Mouse (Mus musculus) layer of hippocampus, postnatal 14 days (tissue): ENCODE data around the gene Mettl4. TPM values are rescaled to one million over a fixed set of nuclear protein-coding genes. Genes with fewer than 3 reads are reported as not detected.

ENCODE experiments used
- DNase-seq, 2 experiments: peaks; one replicate each; pipeline ENCODE4 v3.0.0; 2021 to 2022; ENCODE audit warnings: low spot score in 2 of 2, mixed read lengths in 1 of 2
- long read RNA-seq, 2 experiments: library from polyadenylated mRNA; stranded (forward); transcript quantifications; one replicate each; pipeline ENCODE4 v2.0.0; 2021
- total RNA-seq, 2 experiments: library from RNA; stranded (reverse); gene quantifications; 2 replicates each; pipeline ENCODE4 v1.2.3; 2021

The Mettl4 gene
- total RNA-seq, result 10 to 100 TPM; 14.2 to 16.2 TPM
- long read RNA-seq, experiment 1, partial matches to known transcripts, result 0 of 5 reads
- long read RNA-seq, experiment 1, other reads (novel, unspliced or antisense), result 5 of 5 reads
- long read RNA-seq, experiment 2, partial matches to known transcripts, result 2 of 11 reads
- long read RNA-seq, experiment 2, other reads (novel, unspliced or antisense), result 8 of 11 reads

DNA sequence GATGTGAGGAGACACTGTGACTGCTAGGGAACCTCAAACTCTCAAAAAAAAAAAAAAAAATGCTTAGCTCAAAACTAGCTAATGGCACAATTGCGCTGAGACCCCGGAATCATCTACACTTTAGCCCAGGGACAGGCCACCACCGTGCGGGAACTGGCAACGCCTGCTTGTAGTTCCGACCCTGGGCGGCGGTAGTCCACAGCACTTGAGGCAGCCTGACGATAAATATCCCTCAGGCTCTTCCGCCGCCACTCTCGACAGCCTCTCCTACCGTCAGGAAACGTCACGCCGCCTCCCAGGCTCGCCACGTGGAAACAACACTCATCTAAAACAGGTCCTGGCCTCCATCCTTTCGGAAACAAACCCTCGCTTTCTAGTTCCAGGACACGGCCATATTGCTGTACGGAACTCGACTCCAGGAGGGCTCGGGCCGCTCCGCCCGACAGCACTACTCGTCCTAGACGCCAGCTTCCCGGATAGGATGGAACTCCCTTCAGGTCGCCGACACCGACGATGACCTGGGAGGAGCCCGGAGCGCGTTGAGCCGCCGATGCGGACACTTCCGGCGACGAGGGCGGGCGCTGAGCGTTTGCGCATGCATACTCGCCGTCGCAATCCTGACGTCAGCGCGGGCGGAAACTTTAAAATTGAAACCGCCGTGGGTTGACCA lies at the start of gene Mettl4:
Gene Mettl4, minus strand, starts transcription at position 554 of the 670 bp plus-strand sequence.
- peak; percentile 94 to 95 for DNase-seq

DNA sequence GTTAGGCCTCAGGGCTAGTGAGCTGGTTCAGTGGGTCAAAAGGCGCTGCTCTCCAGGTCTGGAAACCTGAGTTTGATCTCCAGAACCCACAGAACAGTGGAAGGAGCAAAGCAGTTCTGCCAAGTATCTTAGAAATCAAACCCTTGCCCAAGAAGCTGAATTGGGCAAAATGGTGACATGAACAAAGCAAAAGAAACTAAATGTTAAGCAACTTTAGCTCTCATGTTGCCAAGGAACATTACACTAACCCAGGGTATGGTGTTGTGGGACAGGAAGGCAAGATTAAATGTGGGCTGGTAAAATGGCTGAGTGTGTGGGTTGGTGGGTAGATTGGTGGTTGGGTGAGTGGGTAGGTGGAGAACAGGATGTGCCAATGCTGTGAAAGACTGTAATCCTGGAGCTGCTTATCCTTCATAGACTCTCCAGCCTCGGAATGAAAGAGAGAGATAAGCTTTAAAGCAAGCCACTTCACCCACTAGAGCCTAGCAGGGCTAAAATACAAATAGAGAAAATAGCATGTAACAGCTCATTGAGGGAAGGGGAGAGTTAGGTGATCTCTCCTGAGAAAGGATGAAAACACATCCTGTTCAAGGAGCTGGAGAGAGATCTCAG lies 29.2 kb upstream of the Mettl4 start:
- no peak for DNase-seq

DNA sequence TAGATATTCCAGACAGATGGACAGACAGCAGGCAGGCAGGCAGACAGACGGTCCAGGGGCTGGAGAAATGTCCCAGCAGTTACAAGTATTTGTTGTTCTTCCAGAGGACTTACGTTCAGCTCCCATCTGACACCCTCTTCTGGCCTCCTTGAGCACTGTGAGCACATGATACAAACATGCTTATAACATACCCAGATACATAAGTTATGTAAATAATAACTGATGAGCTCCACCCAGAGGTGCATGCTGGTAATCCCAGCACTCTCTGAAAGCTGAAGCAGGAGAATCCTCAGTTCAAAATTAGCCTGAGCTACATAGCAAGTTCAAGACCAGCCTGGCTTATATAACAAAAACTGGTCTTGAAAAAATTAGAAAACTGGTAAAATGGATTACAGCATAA lies 18.7 kb upstream of the Mettl4 start:
- no peak for DNase-seq

DNA sequence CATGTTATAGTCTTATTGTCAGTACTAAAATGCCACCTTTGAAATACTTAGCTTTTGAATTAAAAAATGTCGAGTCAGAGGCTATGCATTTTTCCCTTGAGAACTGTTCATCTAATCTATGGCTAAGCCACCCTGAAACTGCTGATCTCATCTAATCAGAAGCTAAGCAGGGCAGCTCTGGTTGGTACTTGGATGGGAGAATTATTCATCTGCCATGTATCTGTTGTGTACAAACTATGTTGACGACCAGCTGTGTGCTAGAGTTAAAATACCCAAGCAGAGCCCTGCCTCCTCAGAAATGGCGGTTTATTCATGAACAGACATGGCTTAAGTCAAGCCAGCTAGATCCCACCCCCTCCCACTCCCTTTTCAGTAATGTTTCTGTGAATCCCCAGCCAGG lies 14.9 kb upstream of the Mettl4 start:
- peak in 1 of 2 experiments; percentile 8 for DNase-seq

GRCm38 (mm10) chr17:94764011-94764410 lies 14.2 kb upstream of the Mettl4 start:
- no peak for DNase-seq

DNA sequence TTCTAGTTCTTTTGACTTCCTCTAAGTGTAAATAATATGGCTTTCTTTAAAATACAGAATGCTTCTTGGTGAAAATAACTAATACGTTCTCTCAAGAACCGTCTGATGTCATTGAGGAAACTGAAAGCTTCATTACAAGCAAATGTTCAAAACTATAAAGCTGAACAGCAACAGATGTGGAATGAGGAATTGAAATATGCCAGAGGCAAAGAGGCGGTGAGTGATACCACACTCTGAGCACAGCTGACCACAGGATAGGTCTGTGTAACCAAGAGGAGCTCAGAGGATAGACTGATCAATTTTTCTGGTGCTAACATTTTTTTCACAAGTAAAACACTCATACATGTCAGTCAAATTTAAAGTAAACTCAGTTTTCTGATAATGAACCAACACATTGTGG lies 12.6 kb upstream of the Mettl4 start:
- no peak for DNase-seq

- no peak for DNase-seq
Measured at GRCm38 (mm10) chr17:94750136-94750729, 414 bp upstream of the Mettl4 start.

GRCm38 (mm10) chr17:94738173-94738572 lies 11.6 kb downstream of the Mettl4 start:
- no peak for DNase-seq

DNA sequence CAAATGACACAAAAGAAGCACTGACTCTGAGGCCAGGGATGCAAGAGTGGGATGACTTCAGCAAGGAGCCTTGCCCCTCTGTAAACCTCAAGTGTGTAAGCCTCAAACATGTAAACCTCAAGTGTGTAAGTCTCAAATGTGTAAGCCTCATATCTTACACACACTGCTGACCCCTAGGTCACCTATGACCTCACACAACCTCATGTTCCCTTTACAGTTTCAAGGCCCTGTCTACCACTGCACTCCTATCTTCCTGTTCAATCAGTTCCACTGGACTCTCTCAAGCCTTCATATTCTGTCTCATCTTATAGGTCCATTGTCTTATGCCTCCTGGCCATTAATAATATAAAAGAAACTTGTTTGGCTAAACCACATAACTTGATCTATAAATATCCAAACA lies 13.9 kb downstream of the Mettl4 start:
- no peak for DNase-seq

- peak; percentile 13 to 39 for DNase-seq
Measured at GRCm38 (mm10) chr17:94735437-94735836, 14.4 kb downstream of the Mettl4 start.

- DNase-seq, result peak; percentile 38 to 74
Measured at GRCm38 (mm10) chr17:94730416-94730815, 19.4 kb downstream of the Mettl4 start.

DNA sequence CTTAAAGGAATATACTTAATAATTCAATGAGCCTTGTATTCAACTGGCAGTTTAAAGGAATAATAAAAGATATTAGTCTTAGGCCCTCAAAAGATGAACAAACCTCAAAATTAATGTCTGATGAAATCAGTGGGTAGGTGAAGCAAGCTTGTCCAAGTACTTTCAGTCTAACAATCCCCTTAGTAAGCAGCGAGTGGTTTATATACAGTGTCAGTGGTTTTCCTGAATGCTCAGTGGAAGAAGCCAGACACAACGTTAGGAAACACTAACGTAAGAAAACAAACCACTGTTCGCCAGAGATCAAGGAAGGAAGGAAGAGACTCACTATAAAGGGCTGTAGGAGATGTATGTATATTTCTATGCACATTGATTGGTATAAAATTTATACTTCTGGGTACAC lies 23.1 kb downstream of the Mettl4 start:
- DNase-seq, result no peak

- DNase-seq, result no peak
Measured at GRCm38 (mm10) chr17:94673515-94674317, 76.1 kb downstream of the Mettl4 start.
